Mouse (Mus musculus) lung, postnatal 0 days (tissue): Measurements from ENCODE around the gene Thoc6.

Experiments
- CTCF ChIP-seq: IDR thresholded peaks from 2 replicates; pipeline ENCODE4 v1.5.1; 2016; ENCODE audit warnings: antibody characterized with exemption, mild to moderate bottlenecking
- EP300 ChIP-seq: IDR thresholded peaks from 2 replicates; pipeline ENCODE4 v1.6.1; 2016; ENCODE audit warnings: antibody characterized with exemption, mild to moderate bottlenecking, control low read depth

DNA sequence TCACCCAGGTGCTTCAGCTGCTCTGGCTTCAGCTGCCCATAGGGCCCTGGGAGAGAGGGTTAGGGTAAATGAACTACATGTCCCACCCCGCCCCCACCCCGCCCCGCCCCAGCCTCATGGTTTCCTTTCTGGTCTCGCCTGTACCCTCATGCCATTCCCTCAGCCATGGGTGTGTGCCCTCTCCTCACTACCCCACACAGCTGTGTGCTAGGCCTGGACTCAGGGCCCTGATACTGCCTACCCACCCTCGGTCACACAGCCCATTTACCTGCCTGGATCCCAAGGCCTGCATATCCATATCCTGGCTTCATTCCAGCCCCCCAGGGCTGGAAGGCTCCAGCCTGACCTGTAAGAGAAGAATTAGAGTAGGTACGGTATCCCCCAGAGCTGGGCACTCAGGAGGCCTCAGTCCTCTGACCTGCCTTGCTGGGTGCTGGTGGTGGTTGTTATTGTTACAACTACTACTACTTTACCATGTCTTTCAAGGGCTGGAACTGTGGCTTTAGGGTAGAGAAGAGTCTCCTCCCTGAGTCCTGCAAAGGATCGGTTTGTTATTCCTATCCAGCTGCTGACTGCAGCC lies 31.9 kb upstream of the Thoc6 start:
- TF ChIP-seq CTCF (no peak), EP300 (no peak)
